Mouse (Mus musculus) right cerebral cortex, adult 2 months (tissue): ENCODE measurements around the gene Nr1d1.

Experiments used
- DNase-seq, 2 experiments: peaks; one replicate each; pipeline ENCODE4 v3.0.0; 2021 to 2022; ENCODE audit warnings: low spot score in 2 of 2

Nr1d1 gene

GRCm38 (mm10) chr11:98774582-98775347 is at the start of gene Nr1d1:
TSS of gene Nr1d1 (minus strand) at chr11:98775333.
- no peak for DNase-seq

- DNase-seq = no peak
Measured at GRCm38 (mm10) chr11:98820968-98821367, 45.8 kb upstream of the Nr1d1 start.

GRCm38 (mm10) chr11:98816706-98817239 is 41.6 kb upstream of the Nr1d1 start:
- DNase-seq = no peak

- no peak for DNase-seq
Measured at GRCm38 (mm10) chr11:98810686-98811085, 35.6 kb upstream of the Nr1d1 start.

GRCm38 (mm10) chr11:98809457-98810290 is 34.5 kb upstream of the Nr1d1 start:
- DNase-seq = peak; percentile 99

GRCm38 (mm10) chr11:98808417-98808816 is 33.3 kb upstream of the Nr1d1 start:
- DNase-seq = no peak

GRCm38 (mm10) chr11:98804605-98805004 is 29.5 kb upstream of the Nr1d1 start, which contains the start of gene Casc3:
TSS of gene Casc3 (plus strand) at chr11:98804905.
- DNase-seq = no peak

GRCm38 (mm10) chr11:98797909-98798308 is 22.8 kb upstream of the Nr1d1 start:
- DNase-seq = no peak

- no peak for DNase-seq
Measured at GRCm38 (mm10) chr11:98797306-98797705, 22.2 kb upstream of the Nr1d1 start.

GRCm38 (mm10) chr11:98796515-98797216 is 21.5 kb upstream of the Nr1d1 start:
- peak; percentile 72 to 77 for DNase-seq

GRCm38 (mm10) chr11:98795714-98796514 is 20.8 kb upstream of the Nr1d1 start:
- DNase-seq = no peak

- peak; percentile 78 to 79 for DNase-seq
Measured at GRCm38 (mm10) chr11:98795015-98795713, 20.0 kb upstream of the Nr1d1 start, which contains the start of gene Msl1. TSS of gene Msl1 (plus strand) at chr11:98795516.

- peak; percentile 67 to 74 for DNase-seq
Measured at GRCm38 (mm10) chr11:98794469-98795014, 19.4 kb upstream of the Nr1d1 start.

GRCm38 (mm10) chr11:98792081-98792480 is 16.9 kb upstream of the Nr1d1 start:
- no peak for DNase-seq

- DNase-seq = no peak
Measured at GRCm38 (mm10) chr11:98791448-98791847, 16.3 kb upstream of the Nr1d1 start.

GRCm38 (mm10) chr11:98790631-98791205 is 15.6 kb upstream of the Nr1d1 start:
- DNase-seq = no peak

- no peak for DNase-seq
Measured at GRCm38 (mm10) chr11:98789824-98790223, 14.7 kb upstream of the Nr1d1 start.

GRCm38 (mm10) chr11:98789219-98789807 is 14.2 kb upstream of the Nr1d1 start:
- no peak for DNase-seq

- DNase-seq = peak; percentile 87 to 88
Measured at GRCm38 (mm10) chr11:98788550-98789218, 13.6 kb upstream of the Nr1d1 start.
